Mouse (Mus musculus): Measurements from ENCODE around the gene Acp4.
"Not testable (repeated sequence)": the region's sequence is repeated elsewhere in the genome, so short reads cannot be mapped to it uniquely, and the experiment has no call there.

Gene Acp4

DNA sequence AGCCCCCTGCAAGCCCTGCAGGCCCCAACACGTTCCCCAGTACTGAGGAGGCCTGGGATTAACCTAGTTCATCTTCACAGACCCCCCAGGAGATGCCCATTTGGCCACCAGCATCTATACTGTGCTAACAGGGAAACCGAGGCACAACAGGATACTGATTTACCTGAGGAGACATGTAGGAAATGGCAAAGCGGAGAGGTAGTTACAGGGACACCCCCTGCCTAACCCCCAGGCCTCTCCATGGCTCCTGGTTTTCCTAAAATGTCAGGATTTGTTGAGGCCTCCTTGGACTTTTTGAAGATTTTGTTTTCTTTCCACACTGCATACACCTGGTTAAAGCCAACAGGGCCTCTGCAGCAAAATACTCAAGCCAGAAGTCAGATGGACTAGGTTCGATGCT, at the start of gene Acp4:
Acp4 (minus strand) TSS at position 101 of the 400 bp plus-strand sequence.
- no peak for DNase-seq (ENCODE audit: low spot score)

DNA sequence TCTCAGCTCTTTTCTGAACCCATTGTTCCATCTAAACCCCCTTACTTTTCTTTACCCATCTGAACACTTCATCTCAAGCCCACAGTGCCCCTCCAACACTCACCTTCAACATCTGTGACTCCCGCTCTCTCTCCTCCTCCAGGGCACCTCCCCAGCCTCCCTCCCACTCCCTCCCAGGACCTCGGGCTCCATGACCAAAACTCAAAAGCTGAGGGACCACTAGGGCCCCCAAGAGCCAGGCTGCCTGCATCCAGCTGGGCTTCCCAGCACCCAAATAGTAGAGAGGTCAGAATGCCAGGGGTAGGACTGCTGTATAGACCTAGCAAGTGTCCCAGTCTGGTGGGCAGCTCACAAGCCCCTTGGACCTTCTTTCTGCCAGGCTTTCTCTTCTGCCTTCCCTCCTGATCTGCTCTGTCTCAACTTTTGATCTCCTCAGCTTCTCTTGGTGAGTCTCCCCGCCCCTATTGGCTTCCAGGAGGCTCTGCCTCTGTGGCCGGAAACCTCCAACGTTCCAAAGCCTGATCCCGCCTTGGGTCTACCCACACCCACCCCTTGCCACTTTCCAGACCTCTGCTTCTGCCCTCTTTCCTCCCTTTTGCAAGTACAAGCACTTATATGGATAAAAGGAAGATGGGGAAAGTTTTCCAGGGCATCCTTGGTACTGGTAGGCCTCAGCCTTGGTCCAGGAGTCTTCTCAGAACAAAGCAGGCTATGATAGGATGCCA, 49.5 kb upstream of the Acp4 start, which contains the start of gene Clec11a:
Clec11a (minus strand) TSS at position 387 of the 725 bp plus-strand sequence.
- DNase-seq (ENCODE audit: low spot score): peak; percentile 43

DNA sequence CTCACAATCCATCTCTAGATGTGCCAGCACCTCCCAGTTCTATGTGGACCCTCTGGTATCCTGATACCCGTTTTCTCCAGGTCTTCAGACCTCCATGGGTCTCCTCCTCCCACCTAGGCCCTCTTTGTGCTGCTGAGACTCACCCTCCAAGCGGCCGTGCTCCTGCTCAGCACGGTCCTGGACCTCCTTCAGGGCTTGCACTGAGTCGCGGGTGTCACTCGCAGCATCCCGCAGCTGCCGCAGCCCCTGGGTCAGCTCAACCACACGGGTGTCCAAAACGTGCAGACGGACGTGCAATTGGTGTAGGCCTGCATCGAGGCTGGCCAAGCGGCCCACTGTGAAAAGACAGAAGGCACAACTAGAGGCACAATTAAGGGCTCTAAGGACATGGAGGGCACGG, 48.5 kb upstream of the Acp4 start:
- DNase-seq (ENCODE audit: low spot score): peak; percentile 17

DNA sequence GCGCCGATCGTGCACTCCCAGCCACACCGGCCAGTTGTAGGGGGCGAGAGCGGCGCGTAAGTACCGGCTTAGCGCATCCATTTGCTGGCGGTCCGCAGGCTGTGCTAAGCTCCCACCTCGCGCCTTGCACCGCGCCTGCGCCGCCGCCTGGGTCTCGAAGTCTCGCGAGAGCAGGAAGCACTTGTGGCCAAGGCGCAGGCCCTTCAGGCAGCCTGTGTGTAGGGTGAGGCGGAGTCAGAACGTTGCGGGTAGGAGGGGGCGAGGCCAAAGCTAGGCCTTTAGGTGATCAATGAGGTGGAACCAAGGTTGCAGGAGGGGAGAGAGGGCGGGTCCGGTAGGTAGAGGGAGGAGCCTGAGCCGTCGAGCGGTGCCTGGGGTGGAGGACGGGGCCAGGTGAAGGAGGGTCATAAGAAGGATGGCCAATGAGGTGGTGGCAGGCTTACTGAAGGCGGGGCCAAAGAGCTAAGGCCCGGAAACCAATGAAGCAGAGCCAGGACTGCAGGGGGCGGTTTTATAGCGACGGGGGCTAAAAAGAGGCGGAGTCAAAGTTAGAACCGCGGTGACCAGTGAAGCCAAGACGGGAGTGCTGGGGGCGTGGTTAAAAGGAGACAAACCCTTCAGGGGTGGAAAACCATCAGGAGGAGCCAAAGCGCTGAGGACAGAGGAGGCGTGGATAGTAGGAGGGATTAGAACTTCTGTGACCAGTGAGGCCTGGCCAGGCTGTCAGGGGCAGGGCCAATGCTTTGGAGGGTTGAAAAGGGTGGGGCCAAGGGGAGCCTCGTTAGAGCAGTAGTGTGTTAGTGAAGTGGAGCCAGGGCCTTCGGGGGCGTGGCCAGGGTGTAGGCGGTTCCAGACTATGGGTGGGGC, 47.8 kb upstream of the Acp4 start:
- peak; percentile 98 for DNase-seq (ENCODE audit: low spot score)

DNA sequence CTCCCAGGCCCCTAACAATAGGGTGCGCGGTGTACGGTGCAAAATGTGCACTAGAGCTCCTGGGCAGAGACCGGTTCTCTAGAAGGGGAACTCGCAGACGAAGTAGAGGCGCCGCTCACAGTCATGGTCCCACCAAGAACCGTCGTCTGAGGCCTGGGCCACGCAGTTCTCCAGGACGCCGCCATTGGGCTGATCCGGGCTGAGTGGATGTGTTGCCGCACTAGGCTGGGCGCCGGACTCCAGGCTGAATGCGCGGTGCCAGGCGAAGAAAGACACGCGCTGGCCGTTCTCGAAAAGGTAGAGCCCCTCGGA, 47.2 kb upstream of the Acp4 start:
- no peak for DNase-seq (ENCODE audit: low spot score)

DNA sequence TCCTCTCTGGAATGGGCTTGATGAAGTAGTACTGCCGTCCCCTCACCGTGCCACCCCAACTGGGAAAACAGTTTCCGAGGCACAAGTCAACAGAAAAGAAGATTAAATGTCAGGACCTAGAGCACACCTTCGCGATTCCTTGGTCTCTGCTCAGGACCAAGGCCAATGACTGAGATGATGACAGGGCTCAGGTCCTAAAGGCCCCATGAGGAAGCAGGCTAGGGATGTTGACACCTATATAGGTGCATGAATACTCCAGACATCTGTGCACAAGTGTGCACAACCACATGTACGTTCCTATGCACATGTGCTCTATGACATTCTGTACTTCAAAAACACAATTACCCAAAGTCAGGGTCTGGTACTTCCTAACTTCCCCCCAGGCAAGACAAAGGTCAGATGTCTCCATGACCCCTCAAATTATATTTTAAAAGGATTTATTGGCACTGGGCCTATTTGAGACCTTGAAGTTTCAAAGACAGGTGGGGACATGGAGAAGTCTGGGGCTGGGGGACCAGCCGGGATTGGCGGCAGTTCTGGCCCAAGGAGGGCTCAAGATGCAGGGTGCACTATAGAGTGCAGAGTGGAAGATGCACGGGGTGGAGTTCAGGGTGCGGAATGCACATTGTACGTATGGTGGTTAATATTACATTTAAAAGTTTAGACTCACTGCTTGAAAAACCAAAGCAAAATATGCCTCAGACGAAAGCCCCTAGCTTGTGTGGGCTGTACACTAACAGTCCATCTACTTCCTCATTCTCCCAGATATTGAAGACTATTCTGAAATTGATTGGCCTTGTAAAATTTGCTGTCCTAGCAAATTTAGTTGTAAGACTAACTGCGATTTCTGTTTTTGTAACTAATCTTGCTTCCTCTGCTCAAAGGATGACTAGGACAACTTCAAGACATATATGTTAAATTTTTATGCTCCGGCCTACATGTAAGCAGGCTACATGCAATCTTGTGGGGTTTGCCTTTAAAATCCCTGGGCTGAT, 46.5 kb upstream of the Acp4 start:
- no peak for DNase-seq (ENCODE audit: low spot score)

DNA sequence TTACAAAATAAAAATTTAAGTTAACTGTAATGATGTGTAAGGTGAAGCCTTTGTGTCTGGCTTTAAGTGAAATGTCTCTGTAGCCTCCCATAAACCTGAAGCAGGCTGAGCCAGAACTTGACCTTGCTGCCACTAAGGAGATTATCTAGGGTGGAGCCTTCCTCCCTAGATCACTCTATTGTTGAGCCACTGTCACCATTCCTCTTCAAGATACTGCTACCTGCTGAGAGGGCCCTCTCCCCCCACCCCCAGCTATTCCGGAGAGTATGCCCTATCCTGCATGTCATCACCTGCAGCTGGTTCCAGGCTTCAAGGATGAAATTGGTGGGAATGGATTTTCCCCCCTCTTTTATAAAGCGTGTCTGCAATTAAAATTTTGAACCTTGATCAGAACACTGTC, 40.3 kb upstream of the Acp4 start:
- DNase-seq (ENCODE audit: low spot score): not testable (repeated sequence)

DNA sequence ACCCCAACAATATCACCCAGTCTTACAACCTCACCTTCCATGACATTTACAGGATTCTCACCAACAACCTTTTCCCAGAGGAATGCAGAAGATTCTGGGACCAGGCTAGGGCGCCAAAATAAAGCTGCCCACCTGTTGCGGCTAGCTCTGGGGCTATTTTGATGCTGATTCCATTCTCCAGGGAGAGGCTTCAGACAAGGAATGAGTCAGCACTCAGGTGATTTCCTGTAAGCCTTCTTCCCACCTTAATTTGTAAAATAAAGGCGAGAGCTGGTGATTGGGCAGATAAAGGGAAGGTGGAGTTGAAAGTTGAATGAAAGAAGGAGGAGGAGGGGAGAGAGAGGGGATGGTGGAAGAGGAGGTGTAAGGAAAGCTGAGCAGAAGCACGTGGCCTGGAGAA, 34.2 kb upstream of the Acp4 start:
- DNase-seq (ENCODE audit: low spot score): no peak

DNA sequence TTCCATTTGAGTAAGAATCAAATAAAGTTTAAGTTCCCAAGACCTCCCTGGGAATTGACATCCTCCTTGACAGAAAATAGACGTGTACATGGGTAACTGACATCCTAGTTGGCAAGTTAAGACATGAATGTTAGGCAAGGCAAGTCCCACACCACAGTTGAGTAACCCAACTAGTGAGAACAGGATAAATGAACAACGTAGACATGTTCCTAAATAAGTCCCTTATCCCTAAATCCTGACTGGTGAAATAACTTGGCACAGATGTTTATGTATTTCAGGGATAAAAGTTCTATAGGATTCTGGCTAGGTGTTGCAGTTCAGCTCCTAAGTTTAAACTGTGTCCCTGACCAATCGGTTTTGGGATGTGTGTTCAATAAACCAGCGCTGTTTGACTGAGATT, 33.8 kb upstream of the Acp4 start:
- DNase-seq (ENCODE audit: low spot score): no peak

DNA sequence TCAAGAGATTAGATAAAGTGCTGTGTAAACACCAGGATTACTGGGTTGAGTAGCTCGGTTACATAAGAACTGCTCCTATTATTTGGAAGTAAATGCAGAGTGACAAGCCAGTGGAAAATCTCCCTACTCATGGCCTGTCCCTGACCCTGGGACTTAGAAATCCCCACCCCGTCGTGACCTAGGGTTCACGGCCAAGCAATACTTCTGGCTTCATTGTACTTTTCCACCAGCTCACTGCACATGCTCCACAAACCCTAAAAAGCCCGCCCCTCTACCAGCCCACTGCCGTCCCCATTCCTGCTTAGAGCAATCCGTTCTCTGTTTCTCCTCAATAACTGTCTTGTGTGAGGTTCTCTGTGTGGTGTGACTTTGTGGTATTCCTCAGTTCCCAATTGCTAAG, 30.6 kb upstream of the Acp4 start:
- no peak for DNase-seq (ENCODE audit: low spot score)

DNA sequence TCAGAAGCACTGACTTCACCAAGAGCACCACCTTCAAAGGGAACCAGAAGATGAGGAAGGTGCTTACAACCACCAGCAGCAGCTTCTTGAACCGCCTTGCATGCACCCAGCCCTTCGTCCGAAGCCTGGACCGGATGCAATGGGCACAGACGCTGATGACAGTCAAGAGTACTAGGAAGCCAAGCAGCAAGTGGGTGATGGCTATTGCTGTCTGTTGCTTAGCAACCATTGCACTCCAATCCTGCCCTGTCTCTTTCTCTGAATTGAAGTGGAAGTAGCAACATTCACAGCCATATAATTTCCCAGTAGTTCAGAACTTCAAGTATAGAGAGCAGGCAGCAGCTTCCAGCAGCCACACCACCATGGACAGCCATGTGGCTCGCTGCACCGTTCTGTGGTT, 24.4 kb upstream of the Acp4 start:
- no peak for DNase-seq (ENCODE audit: low spot score)

DNA sequence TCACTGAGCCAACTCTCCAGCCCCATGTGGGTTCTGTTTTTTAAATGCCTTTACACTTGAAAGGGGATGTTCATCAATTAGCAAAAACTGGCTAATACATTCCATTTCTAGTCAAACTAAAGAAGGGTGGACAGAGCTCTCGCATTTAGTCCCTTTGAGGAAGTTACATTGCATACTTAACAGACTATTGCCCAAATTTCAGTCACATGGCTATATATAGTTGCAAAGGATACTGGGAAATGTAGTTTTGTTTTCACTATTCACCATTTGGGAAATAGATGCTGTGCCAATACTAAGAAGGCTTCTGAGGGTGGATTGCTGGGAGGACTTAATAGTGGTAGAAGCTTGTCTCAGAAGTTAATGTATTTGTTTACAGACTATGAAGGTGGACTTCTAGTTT, 23.8 kb upstream of the Acp4 start:
- no peak for DNase-seq (ENCODE audit: low spot score)

DNA sequence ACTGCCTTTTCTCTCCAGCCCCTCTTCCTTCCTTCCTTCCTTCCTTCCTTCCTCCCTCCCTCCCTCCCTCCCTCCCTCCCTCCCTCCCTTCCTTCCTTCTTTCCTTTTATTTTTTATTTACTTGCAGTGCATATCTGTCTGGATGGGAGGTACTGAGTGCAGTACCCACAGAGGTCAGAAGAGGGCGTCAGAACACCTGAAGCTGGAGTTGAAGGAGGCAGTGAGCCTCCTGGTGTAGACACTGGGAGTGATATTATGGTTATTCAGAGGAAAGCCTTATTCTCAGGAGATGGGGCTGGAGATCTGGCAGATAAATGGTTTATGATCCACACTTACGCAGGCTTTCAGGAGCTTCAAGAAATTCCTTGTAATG, 20.1 kb upstream of the Acp4 start:
- no peak for DNase-seq (ENCODE audit: low spot score)

DNA sequence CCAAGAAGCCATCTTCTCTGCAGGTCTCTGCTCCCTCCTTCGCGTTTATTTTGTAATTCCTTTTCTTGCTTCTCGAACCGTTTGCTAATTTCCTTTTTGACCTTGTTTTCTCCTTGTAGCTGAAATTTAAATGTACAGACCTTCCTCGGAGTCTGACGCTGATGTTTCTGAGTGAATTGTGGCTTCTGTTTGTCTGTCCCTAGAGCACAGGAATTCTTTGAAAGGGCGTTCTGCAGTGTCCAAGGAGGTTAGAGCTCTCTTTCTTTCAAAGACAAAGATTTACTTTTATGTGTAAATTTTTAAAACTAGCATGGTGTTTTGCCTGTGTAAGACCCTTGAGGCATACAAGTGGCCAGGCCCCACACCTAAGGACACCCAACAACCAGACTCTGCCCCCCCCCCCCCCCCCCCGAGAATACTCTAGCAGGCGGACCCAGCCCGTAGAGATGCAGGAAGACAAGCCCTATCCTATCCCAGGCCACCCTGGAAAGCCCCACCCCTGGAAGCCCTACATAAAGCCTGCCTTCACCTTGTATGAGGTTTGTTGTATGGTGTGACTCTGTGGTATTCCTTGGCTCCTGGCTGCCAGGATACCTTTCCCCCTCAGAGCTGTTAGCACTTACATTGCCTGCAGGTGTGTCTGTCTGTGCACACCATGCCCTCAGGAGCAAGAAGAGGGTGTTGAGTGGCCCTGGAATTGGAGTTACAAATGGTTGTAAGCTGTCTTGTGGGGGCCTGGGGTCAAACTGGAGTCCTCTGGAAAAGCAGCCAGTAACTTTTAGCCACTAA, 19.5 kb upstream of the Acp4 start:
- no peak for DNase-seq (ENCODE audit: low spot score)

DNA sequence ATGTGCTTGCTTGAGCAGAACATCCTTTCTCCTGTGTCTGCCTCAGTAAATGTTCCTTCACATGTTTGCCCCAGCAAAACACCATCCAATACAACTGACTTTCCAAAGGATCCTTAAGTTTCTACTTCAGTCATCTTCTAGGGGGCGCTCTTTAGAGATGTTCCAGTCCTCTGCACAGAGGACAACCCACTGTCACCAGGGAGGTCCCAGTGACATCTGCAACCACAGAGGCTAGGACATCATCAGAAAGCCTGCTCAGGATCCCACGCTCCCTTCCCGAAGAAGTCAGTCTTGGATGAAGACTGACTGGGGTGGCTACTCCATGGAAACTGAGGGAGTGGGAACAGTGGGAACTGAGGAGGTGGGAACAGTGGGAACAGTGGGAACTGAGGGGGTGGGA, 18.4 kb upstream of the Acp4 start:
- DNase-seq (ENCODE audit: low spot score): no peak

DNA sequence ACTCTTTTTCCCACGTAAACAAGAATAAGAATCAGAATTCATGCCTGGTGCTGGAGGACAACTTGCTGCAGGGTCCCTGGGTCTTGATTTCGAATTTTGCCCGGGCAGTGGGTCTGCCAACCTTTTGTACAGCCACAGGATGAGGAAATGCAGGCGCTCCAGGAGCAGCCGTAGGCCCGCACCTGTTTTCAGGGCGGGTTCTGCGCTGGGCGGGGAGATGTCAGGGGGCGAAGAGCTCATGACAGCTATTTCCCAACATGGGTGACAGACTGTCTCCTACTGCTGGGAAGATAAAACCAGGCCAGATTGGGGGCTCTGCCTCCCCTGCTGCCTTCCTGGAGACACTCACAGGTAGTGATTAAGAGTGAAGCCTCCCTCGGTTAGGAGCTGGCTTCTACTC, 16.9 kb upstream of the Acp4 start:
- no peak for DNase-seq (ENCODE audit: low spot score)

DNA sequence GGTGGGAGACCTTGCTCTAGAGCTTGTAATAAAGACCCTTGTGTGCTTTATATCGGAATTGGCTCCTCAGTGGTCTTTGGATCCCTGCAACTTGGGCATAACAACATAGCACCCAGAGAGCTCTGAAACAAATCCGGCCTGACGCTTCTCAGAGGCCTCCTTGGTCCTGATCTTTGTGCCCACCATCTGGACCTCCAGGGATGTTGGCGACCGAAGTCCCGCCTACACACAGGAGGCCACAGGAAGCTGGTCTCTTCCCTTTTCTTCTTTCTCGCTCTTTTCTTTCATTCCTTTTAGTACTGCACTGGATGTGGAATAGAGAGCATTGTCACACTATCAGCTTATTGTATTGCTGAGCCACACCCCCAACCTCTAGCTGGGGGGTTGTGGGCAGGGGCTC, 16.3 kb upstream of the Acp4 start:
- no peak for DNase-seq (ENCODE audit: low spot score)

DNA sequence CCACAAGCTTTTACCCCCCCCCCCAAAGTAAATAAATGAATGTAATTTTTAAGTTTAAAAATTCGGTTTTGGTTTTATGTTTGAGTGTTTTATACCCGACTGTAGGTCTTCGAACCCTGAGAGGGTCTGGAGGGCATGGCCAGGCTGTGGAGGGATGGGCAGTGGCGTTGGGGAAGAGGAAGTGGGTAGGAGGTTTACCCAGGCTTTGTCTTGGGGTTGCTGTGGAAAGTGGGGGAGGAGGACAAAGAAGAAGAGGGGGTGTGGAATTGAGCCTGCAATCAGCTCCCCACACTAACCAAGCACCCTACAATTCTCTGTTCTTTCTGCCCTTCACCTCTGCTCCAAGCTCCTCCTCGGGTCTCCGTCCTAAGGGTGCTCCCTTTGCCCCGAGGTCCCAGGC, 15.4 kb upstream of the Acp4 start:
- no peak for DNase-seq (ENCODE audit: low spot score)

DNA sequence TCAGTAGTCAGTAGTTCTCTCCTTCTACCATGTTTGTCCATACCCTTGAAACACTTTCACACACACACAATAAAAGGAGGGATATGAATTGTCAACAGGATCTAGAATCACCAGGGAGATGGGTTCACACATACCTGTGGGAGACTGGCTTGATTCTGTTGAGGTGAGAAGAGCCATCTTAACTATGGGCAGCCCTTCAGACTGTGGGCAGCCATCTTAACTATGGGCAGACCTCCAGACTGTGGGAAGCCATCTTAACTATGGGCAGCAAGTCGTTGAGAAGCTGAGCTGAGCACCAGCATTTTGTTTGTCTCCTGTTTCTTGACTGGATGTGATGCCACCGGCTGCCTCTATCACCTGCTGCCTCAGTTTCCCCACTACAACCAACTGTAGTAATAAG, 14.1 kb upstream of the Acp4 start:
- DNase-seq (ENCODE audit: low spot score): no peak

DNA sequence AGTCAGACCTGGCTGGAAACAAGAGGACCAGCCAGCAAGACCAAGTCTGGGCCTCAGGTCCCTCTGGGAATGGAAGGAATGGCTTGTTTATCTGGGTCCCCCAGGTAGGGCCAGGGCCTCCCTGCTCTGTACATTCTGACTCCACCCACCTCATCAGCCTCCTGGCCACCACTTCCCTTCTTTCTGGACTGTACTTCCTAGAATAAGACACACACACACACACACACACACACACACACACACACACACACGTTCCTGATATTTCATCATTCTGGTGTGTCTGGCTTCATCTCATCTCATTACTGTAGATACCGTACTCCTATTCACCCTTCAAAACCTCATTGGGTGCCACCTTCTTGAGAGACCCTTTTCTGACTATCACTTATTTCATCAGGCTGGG, 12.2 kb upstream of the Acp4 start:
- DNase-seq (ENCODE audit: low spot score): no peak

DNA sequence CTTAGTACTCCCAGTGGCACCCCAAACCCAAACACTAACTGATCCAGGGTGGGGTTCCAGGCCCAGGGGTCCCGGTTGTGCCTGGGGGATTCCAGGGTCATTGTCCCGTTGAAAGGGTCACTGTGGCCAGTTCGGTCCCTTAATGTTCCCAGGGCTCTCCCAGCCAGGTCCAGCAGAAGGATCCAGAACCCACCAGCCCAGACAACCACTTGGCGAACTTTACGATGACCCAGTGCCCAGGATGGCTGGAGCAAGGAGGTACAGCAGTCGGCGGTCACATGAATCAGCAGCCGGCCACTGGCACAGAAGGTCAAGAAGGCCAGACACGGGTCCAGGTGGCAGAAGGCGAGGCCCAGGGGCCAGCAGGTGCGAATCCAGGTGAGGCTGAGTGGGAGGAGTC, 10.9 kb upstream of the Acp4 start:
- DNase-seq (ENCODE audit: low spot score): no peak

Measured in urinary bladder, postnatal 14 days (tissue).